Mouse (Mus musculus) erythroblast, adult 5-6 weeks (primary cell): ENCODE results near the gene Armc3. TPM values are rescaled to one million over a fixed set of nuclear protein-coding genes. Genes with fewer than 3 reads are reported as not detected.

Source experiments
- ATAC-seq: replicated peaks from 2 replicates; pipeline ENCODE4 v1.8.0; 2016; ENCODE audit warnings: moderate number of reproducible peaks, mild to moderate bottlenecking, moderate TSS enrichment, inconsistent platforms; ENCODE audit not compliant: poor library complexity, low FRiP score, severe bottlenecking
- total RNA-seq, 2 experiments: library from RNA; stranded (forward) in 1 of 2; stranded (reverse) in 1 of 2; fragments of 150-400 nt in 1 of 2; fragments of 200-764, 138-1000 nt in 1 of 2; gene quantifications; 2 replicates each; pipeline versions ENCODE4 v1.2.3 to v1.2.4; 2015 to 2017; ENCODE audit warnings: low replicate concordance in 2 of 2

Armc3 gene
- total RNA-seq, 2 experiments from 2014 or later = not detected

DNA sequence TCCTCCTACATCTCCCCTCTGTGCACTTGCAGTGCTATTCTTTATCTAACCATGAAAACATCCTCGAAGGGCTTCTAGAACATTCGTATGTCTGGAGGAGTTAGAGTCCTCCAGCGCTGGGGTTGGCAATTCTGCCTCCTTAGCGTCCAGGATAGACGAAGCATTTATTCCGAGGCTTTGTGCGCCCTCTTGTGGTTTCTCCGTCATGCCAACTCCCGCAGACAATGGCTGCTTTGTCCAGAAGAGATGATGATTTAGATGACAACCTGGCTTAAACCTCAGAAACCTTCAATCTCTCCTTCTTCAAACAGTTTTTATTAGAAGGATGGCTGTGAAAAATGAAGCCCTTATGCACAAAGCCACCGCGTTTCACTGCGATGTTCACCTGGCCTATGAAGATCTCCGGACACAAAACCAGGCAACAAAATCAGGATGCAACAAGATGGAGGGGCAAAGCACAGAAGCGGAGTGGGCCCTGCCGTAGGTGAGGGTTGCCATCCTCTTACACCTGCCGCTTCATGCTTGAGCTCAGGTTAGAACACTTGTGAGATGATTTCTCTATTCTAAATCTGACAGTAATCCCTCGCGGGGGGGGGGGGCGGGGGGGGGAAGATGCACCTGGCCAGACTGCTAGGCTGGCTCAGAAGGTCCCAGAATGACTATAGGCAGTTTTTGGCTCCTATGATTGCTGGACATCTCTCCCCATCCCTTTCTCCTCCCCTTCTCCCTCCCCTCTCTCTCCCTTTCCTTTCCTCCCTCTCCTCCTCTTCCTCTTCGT is 145.7 kb downstream of the Armc3 start:
- ATAC-seq = no peak

- no peak for ATAC-seq
Observed at GRCm38 (mm10) chr2:19345414-19345964, 146.4 kb downstream of the Armc3 start.

- no peak for ATAC-seq
Observed at GRCm38 (mm10) chr2:19348454-19348853, 149.4 kb downstream of the Armc3 start.

DNA sequence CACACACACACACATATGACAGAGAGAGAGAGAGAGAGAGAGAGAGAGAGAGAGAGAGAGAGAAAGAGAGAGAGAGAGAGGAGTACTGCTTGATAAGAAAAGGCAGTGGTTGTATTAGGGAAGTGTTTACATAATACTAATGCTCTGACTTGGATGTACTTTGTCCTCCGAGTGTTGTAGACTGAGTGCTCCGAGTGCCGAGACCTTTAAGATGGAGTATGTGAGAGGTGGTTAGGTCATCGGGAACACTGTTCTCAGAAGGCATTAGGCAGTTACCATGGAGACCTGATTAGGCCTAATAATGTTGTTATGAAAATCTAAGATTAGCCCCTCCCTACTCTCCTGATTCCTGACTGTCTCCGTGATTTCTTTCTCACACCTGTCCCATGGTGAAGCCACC is 151.1 kb downstream of the Armc3 start:
- no peak for ATAC-seq

DNA sequence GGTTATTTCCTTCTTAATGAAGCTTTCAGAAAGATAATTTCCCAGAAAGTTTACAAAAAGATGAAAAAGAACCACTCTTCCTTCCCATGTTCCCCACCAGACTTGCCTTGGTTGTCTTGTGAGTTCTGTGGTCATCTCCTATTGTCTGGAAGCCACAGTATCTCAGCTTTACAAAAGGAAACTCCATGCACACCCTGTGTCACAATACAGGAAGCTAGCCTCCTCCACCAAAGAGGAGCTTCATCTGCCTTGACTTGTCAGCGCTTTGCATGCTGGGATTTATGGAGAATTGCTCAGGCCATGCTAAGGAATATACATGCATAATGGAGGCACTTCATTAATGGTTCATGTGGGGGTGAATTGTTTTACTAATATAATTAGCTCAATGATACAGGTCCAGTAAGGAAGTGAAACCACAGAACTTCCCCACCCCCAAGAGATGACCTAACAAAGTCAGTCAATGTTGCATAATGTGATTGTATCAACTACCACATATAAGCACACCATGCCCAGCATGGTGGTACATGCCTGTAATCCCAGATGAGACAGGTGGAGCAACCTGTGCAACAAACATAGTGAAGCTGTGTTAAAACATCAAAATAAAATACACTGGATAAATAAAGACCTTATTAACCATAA is 152.6 kb downstream of the Armc3 start:
- ATAC-seq = no peak

GRCm38 (mm10) chr2:19353158-19353557 is 154.1 kb downstream of the Armc3 start:
- ATAC-seq = no peak

Other genes with a start within 250 kb of the Armc3 start
- 81.5 and 97.8 TPM in 2 replicates for gene Pip4k2a, start 201.2 kb upstream of the Armc3 start, total RNA-seq (2015; ENCODE audit: low replicate concordance)
- gene Pip4k2a, start 201.2 kb upstream of the Armc3 start, total RNA-seq (2017; ENCODE audit: low replicate concordance) = 63.0 and 71.8 TPM in 2 replicates
- gene 4930426L09Rik, start 201.0 kb upstream of the Armc3 start, total RNA-seq (2015; ENCODE audit: low replicate concordance) = 1.3 and 4.8 TPM in 2 replicates
- 3.0 and 3.6 TPM in 2 replicates for gene 4930426L09Rik, start 201.0 kb upstream of the Armc3 start, total RNA-seq (2017; ENCODE audit: low replicate concordance)
- 4.6 and 9.8 TPM in 2 replicates for gene Msrb2, start 172.1 kb downstream of the Armc3 start, total RNA-seq (2015; ENCODE audit: low replicate concordance)
- gene Msrb2, start 172.1 kb downstream of the Armc3 start, total RNA-seq (2017; ENCODE audit: low replicate concordance) = 5.6 and 34.8 TPM in 2 replicates
- not detected in 2 replicates for gene Ptf1a, start 246.4 kb downstream of the Armc3 start, total RNA-seq (2015; ENCODE audit: low replicate concordance)
- not detected in 2 replicates for gene Ptf1a, start 246.4 kb downstream of the Armc3 start, total RNA-seq (2017; ENCODE audit: low replicate concordance)